Mouse (Mus musculus) monocyte, adult 2 months (primary cell): Measurements from ENCODE around the gene Kcnd3.
"Not testable (repeated sequence)": the region's sequence is repeated elsewhere in the genome, so short reads cannot be mapped to it uniquely, and the experiment has no call there.

Experiments
- DNase-seq, 2 experiments: peaks; one replicate each; pipeline ENCODE4 v3.0.0; 2022; ENCODE audit warnings: low spot score in 2 of 2, low read depth in 1 of 2

Kcnd3 gene

GRCm38 (mm10) chr3:105695476-105696386 is 243.6 kb downstream of the Kcnd3 start:
- DNase-seq, result no peak

DNA sequence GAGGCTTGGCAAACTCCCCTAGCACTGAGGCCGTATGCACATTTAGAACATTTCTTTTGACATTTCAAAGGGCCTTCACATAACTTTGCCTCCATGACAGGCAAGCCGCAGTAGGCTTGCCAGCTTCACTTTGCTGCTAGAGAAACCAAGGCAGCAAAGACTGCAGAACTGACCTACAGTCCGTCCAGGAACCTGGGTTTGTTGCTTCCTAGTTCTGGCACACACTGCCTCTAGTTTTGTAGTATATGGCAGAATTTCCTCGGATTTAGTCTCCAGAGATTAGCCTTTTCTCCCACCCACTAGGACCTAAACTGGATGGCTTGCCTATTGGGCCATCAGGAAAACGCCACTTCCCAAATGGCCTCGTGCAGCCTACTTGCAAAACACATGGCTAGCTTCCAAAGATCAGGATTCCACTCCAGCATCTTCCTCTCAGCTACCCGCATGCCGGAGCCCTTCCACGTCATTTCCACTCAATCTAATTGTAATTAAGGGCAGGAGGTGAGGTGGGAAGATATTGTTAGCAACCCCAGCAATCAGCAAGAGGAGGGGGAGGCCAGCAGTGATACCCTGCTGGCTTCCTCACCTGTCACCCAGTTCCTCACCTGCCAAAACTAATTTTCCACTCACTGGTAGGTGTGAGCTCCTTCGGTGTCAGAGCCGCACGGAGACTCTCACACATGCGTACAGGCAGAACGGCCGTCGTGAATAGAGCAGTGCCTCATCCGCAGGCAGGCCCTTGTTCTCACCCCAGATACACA is 244.4 kb downstream of the Kcnd3 start:
- DNase-seq, result no peak

GRCm38 (mm10) chr3:105697148-105697441 is 245.0 kb downstream of the Kcnd3 start:
- DNase-seq, result no peak

GRCm38 (mm10) chr3:105698311-105698710 is 246.2 kb downstream of the Kcnd3 start:
- no peak for DNase-seq

DNA sequence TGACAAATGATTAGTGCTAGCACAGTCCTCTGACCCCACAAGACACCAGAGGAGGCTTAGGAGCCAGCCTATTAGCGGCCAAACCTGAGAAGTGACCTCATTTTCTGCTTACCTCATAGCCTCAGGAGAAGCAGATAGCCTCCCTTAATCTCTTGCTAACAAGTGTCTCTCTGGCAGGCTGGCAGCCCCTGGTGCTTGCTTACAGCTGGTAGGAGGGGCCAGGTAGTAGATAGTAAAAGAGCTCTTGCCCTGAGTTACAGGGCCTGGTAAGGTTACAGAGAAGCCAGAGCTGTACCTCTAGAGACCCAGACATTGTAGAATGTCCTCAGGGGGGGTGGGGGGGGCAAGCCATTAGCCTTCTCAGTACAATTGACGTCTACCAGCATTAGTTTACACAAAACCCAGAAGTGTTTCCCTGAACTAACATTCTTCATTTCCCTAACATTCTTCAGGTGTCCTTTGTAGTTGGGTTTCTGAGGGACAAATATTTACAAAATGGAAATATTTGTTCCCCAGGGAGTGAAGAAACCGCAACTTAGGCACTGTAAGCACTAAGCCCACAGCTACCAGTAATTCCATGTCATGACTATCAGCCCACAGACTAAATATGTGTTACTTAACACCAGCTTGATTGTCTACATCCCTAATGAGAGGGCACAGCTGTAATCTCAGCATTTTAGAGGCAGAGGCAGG is 247.3 kb downstream of the Kcnd3 start:
- DNase-seq, result no peak

DNA sequence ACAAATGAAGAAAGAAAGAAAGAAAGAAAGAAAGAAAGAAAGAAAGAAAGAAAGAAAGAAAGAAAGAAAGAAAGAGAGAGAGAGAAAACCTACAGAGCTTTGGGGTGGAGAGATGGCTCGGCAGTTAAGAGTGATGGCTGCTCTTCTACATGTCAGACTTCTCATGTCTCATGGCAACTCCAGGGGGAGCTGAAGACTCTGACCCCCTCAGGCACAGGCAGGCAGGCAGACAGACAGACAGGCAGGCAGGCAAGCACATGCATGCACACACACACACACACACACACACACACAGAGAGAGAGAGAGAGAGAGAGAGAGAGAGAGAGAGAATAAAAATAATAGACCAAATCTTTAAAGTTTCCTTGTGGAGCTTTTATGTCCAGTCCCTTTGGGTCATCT is 248.7 kb downstream of the Kcnd3 start:
- DNase-seq, result not testable (repeated sequence)

DNA sequence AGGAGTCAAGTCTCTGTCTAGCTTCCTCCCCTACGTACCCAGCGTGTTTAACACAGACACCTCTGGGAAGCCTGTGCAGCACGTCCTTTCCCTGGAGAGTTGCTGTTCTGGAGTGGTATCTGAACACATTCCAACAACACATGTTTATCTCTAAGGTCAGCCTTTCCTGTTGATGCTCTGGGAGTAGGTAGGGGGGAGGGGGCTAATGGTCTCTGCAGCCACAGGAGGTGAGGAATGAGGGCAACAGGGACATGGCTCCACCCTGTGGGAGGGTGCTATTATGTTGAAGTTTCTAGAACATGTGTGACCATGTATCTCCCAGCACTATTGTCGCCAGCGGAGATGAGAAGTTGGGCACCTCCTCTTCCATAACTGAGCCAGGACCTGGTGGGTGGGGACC is 249.3 kb downstream of the Kcnd3 start:
- DNase-seq, result no peak

DNA sequence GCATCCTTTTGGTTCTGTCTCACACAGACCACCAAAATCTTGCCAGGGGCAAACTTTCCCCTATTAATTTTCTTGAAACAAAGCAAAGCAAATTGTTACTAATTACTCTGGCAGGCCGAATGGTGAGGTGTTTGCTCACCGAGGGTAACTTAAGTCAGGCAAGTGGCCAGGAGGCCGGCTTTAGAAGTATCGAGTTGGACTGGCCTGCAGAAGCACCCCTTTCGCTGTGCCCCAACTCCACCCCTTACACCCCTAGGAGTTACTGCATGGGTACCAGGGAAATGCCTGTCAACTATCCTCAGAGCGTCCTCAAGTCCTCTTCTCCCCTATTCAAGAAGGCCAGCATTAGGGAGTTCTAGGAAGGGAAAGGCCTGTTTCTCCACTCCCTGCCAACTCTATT is 251.4 kb downstream of the Kcnd3 start:
- no peak for DNase-seq

GRCm38 (mm10) chr3:105704031-105705008 is 252.2 kb downstream of the Kcnd3 start, which contains the start of gene Inka2:
Inka2 (plus strand) TSS chr3:105704599.
- DNase-seq, result no peak

DNA sequence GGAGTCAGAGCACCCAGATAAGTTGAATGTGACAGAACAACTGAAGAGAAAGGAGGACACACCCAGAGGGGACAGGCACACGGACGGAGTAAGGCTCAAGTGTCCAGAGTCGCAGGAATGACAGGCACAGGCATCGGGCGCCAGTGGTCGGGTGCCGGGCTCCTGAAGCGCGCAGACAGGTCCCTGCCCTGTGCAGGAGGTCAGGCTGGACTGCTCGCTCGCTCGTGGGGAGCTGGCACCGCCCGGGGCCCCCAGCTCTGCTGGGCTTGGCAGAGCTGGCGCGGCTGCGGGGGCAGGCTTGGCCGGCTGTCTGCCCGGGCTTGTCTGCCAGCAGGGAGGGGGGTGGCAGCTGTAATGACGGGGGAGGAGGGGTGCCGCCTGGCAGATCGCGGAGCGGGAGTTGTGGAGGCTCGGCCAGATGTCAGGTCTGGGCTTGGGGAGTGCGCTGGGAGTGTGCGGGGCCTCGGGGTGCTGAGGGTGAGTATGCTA is 253.0 kb downstream of the Kcnd3 start:
- no peak for DNase-seq

- no peak for DNase-seq
Measured at GRCm38 (mm10) chr3:105705561-105705960, 253.4 kb downstream of the Kcnd3 start.

DNA sequence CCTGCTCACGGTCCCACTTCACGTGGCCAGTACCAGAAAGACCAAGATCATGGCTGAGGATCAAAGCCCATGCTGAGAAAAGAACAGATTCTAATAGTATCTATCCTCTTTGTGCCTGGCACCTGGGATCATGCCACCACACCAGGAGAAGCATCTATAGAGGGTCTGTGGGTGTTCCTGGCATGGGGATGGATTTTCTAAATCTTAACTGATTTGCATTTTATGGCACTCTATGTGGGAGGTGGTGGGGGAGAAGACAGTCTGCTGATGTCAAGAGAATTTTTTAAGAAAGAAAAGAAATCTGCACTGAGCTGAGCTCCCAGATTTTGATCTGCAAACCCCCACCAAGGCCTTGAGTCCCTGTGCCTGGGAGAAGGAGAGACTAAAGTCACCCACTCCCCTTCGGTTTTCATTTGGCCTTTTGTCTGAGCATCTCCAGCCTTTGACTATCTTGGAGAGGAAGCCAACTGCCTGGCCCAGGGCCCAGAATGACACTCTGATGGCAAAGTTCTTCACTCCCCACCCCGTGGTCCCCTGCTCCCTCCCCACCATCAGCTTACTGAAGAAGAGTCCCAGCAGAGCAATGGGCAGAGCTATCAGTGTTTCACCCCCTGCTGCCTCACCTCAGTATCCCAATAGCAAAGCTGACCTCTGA is 254.4 kb downstream of the Kcnd3 start:
- DNase-seq, result no peak

GRCm38 (mm10) chr3:105707590-105707989 is 255.5 kb downstream of the Kcnd3 start:
- DNase-seq, result no peak

DNA sequence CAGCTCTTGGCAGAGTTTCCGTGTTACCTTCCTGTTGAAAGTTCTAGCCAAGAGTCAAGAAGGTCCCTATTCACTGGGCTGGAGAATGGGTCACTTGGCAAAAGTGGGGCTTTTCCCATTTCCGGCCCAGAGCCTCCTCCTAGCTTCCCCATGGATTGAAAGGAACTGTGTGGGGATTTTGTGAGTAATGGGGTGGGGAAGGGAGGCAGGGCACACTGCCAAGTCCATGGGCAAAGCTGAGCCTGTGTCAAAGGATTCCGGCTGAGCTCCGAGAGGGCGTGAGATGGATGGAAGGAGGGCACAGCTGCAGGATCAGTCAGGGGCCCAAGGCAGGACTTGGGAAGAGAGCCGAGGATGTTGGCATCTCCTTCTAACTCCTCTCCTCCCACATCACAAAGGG is 258.1 kb downstream of the Kcnd3 start:
- DNase-seq, result no peak

DNA sequence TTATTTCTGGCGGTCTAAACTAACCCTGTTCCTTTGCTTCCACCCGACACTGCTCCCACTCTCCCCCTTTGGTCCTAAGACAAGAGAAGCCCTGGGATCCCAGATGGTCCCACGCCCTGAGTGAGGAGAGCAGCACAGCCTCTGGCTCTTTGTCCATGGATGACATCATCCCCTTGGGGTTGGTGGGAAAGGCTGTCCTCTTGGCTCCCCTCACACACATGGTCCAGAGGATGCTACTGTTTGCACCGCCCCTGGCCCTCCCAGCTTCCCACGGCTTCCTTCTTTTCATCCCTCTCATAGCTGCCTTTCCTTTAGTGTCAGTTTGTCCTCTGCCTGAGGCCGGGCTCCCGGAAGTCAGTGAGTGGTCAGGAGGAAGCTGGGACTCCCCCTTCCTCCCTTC is 259.6 kb downstream of the Kcnd3 start:
- DNase-seq, result no peak

- no peak for DNase-seq
Measured at GRCm38 (mm10) chr3:105712827-105713226, 260.7 kb downstream of the Kcnd3 start.

- no peak for DNase-seq
Measured at GRCm38 (mm10) chr3:105714091-105714819, 262.1 kb downstream of the Kcnd3 start.

DNA sequence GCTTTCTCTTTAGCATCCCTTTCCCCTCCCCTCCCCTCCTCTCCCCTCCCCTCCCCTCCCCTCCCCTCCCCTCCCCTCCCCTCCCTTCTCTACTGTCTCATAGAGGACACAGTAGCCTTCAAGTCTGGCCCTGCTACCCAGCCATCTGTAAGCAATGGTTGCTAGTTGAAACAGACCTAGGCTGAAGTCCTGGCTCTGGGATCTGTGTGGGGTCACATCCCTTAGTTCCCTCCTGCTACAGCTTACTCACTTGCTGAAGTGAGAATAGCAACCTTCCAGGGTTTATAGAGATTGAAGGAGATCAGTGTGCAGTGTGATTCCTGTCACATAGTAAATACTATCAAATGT is 262.7 kb downstream of the Kcnd3 start:
- DNase-seq, result no peak

- no peak for DNase-seq
Measured at GRCm38 (mm10) chr3:105716353-105717000, 264.3 kb downstream of the Kcnd3 start.
